Mouse (Mus musculus) forebrain, embryonic 11.5 days (tissue): Measurements from ENCODE around the gene Pafah1b3. TPM values are rescaled to one million over a fixed set of nuclear protein-coding genes. Genes with fewer than 3 reads are reported as not detected.

Experiments used
- ATAC-seq: fragments of 200-750 bp; cut with Nextera tagmentation; replicated peaks from 2 replicates; pipeline ENCODE4 v1.8.0; 2017; ENCODE audit warnings: moderate TSS enrichment; ENCODE audit not compliant: low FRiP score
- DNase-seq: peaks from one replicate; pipeline ENCODE4 v3.0.0-alpha.2; 2017; ENCODE audit warnings: low spot score
- H3K27ac ChIP-seq: fragments of 300-500 bp; sonication (generic); 2 replicates; pipeline ENCODE4 v1.5.1; 2014; ENCODE audit warnings: low read depth, low read length
- H3K27me3 ChIP-seq: fragments of 300-500 bp; sonication (generic); 2 replicates; pipeline ENCODE4 v1.6.1; 2014; ENCODE audit warnings: mild to moderate bottlenecking, low read length, mixed read lengths; ENCODE audit not compliant: control insufficient read depth, insufficient read depth
- H3K36me3 ChIP-seq: fragments of 300-500 bp; sonication (generic); 2 replicates; pipeline ENCODE4 v1.6.1; 2014; ENCODE audit warnings: mild to moderate bottlenecking, low read length, moderate library complexity, mixed read lengths; ENCODE audit not compliant: control insufficient read depth, insufficient read depth
- H3K4me1 ChIP-seq: fragments of 300-500 bp; sonication (generic); replicated peaks from 2 replicates; pipeline ENCODE4 v1.6.1; 2014; ENCODE audit warnings: low read length, mixed read lengths; ENCODE audit not compliant: control insufficient read depth, insufficient read depth
- H3K4me2 ChIP-seq: fragments of 300-500 bp; sonication (generic); 2 replicates; pipeline ENCODE4 v1.6.1; 2014; ENCODE audit warnings: low read depth, mild to moderate bottlenecking, low read length, moderate library complexity, mixed read lengths; ENCODE audit not compliant: severe bottlenecking
- H3K4me3 ChIP-seq: fragments of 300-500 bp; sonication (generic); 2 replicates; pipeline ENCODE4 v1.5.1; 2014; ENCODE audit warnings: low read depth, low read length
- H3K9ac ChIP-seq: fragments of 300-500 bp; sonication (generic); 2 replicates; pipeline ENCODE4 v1.6.1; 2014; ENCODE audit warnings: low read length
- H3K9me3 ChIP-seq: fragments of 300-500 bp; sonication (generic); 2 replicates; pipeline ENCODE4 v1.6.1; 2016; ENCODE audit warnings: low read length, mixed read lengths; ENCODE audit not compliant: control insufficient read depth
- WGBS: fragments of 180-500 bp; shearing (Covaris S2); extraction: QIAGEN DNeasy Blood & Tissue Kit; methylation state at CpG from one replicate; pipeline ENCODE4 v1.1.7; 2014; 5-methylcytosine and 5-hydroxymethylcytosine counted together
- polyA plus RNA-seq: library from polyadenylated mRNA; unstranded; fragments of >200 nt; fragmentation: Nextera tagmentation; extraction: Ambion mirVana; gene quantifications from 2 replicates; pipeline ENCODE4 v1.2.1, GENCODE M21; 2014

Pafah1b3 gene
- polyA plus RNA-seq, 1 experiment from 2014 or later = 298 TPM

DNA sequence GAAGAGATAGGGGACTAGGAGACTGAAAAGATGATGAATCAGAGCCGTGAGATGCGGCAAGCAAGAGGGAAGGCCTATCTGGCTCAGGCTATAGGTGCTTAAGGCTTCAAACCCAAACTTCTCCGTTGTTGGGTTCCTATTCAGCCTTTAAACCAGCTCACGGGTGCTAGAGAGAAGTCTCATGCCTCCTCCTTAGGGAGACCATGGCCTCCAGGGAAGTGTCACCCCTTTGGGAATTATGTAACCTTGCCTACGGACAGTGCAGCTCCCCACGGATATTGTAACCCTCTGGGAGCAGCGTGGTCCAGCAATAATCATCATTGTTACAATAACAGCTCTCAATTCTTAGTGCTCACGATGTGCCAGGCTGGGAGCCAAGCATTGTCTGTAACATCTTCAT lies 46.0 kb downstream of the Pafah1b3 start:
- Histone ChIP-seq H3K4me3 (peak overlapping the region; percentile 68), H3K9me3 (no peaks in the 10 kb centered on the region), H3K27me3 (no peaks in the 10 kb centered on the region), H3K36me3 (no peaks in the 10 kb centered on the region), H3K4me2 (peak overlapping the region; percentile 76), H3K27ac (peak overlapping the region; percentile 93; the same call in 1 of the 2 replicates), H3K4me1 (peaks cover 28% of the 10 kb centered on the region), H3K9ac (peak overlapping the region; percentile 91)
- ATAC-seq = no peak
- 21% methylated on average over 8 of the region's 8 CpGs for WGBS
- peak; percentile 48 for DNase-seq

DNA sequence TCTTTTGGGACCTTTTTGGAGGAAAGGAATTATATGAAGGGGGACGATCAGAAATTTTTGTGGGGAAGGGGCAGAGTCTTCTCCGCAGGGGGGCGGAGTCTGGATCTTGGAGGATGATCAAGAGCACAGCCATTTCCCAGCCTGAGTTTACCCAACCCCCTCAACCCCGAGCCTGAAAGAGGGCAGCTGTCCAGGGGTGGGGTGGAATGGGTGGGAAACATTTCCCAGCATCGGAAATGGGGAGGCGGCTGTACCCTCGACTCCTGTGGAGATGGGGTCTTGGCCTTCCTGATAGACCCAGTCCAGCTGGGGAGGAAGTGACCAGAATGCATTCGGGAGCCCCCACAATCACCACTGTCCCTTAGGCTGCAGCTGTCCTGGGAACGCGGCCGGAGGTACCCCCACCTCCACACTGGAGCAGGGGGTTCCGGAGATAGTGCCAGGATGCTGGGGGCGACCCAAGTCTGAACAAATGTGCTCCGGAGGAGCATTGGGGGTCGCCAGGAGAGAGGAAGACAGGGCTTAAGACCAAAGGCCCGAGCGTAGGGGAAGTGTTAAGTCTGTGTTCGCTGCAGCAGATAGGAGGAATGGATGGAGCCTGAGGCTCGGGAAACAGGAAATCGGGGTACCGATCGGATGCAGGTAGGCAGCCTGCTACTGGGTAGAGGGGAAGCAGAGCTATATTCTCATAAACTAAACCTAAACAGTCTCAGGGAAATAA lies 46.6 kb downstream of the Pafah1b3 start:
- Histone ChIP-seq H3K9me3 (no peaks in the 10 kb centered on the region), H3K4me2 (peak overlapping the region; percentile 76), H3K4me1 (peaks cover 34% of the 10 kb centered on the region), H3K27ac (peak overlapping the region; percentile 93), H3K9ac (peak overlapping the region; percentile 91), H3K36me3 (no peaks in the 10 kb centered on the region), H3K27me3 (no peaks in the 10 kb centered on the region), H3K4me3 (peak overlapping the region; percentile 68)
- 2% methylated on average over 22 of the region's 22 CpGs for WGBS
- peak; percentile 73 for DNase-seq
- peak; percentile 25 for ATAC-seq

DNA sequence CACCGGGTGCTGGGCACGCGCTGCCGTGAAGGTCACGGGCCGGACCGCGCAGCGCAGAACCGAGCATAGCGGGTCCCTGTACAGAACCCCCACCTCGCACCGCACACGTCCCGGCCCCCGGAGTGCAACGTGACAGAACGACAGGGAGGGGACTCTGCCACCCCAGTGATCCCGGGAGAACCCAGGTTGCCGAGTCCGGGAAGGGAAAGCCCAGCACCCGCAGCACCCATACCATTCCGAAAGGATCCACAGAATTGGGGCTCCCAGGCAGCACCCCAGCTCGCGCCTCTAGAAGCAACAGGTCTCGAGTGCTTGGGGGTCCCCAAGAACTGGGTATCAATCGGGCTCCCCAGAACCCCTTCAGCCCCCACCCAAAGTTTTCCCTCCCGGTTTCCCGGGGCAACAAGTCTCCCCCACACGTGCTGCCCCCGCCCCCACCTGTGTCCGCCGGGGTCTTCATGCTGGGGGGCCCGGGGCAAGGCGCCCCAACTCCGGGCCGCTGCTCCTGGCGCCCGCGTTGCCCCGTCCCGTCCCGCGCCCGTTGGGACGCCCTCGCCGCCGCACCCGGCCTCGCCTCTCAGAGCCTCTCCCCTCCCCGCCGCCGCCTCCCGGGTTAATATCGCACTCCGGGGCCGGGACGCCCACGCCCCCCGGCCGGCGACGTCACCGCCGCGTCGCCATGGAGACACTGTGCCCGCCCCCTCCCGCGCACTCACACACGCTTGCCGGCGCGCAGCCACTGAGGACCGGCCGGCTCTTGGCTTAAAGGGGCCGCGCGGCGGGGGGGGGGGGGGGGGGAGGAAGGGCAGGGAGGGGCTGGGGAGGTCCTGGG lies 47.4 kb downstream of the Pafah1b3 start, which contains the start of gene Erf:
Gene Erf, minus strand, starts transcription at position 621 of the 832 bp plus-strand sequence.
- H3K4me3 ChIP-seq = peak within 1 kb of the TSS; percentile 68
- peak within 1 kb of the TSS; percentile 76 for H3K4me2 ChIP-seq
- H3K27me3 ChIP-seq = no peaks in the 10 kb centered on the region
- H3K9ac ChIP-seq = peak within 1 kb of the TSS; percentile 91
- no peaks in the 10 kb centered on the region for H3K9me3 ChIP-seq
- peaks cover under 1% of the 10 kb centered on the region for H3K36me3 ChIP-seq
- WGBS = under 1% methylated on average over 70 of the region's 81 CpGs
- peak within 1 kb of the TSS; percentile 93 for H3K27ac ChIP-seq
- DNase-seq (peak; percentile 98), ATAC-seq (peak; percentile 80)
- peaks cover 34% of the 10 kb centered on the region for H3K4me1 ChIP-seq

DNA sequence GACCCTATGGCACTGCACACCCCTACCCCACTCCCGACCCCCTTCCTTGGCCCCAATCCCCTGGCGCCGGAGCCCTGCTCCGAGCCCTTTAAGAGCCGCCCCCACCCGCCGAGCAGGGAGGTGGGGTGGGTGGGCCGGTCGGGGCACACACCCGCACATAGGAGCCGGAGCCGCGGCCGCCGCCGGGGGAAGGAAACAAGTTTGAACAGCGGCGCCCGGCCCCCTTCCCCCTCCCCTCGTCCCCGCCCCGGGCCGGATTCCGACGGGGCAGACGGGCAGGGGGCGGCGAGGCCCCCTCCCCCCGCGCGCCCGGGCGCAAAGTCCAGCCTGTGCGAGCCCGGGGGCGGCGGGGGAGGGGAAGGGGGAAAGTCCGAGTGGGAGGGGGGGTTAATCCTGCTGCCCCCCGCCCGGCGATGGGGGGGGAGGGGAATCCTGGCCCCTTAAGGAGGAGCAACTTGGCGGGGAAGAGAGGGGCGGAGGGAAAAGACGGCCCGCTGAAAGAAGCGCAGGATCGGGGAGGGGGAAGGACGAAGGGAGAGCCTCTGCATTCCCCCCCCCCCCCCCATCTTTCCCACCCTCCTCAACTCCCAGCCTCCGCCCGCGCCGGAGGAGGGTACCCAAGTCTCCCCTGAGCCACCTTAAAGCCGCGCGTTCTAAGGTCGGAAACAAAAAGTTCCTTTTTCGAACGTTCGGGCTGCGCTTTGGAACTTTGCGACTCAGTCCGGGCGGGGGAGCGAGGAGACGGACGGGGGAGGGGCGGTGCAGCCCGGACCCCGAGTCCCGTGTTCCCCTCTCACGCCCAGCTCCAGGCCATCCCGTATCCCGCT lies 48.3 kb downstream of the Pafah1b3 start:
- Histone ChIP-seq H3K4me1 (peaks cover 34% of the 10 kb centered on the region), H3K36me3 (peaks cover 8% of the 10 kb centered on the region), H3K9ac (peak overlapping the region; percentile 91), H3K27me3 (no peaks in the 10 kb centered on the region), H3K27ac (peak overlapping the region; percentile 93), H3K9me3 (no peaks in the 10 kb centered on the region), H3K4me3 (peak overlapping the region; percentile 68), H3K4me2 (peak overlapping the region; percentile 76)
- ATAC-seq (peak; percentile 59), DNase-seq (peak; percentile 94)
- under 1% methylated on average over 45 of the region's 73 CpGs for WGBS

DNA sequence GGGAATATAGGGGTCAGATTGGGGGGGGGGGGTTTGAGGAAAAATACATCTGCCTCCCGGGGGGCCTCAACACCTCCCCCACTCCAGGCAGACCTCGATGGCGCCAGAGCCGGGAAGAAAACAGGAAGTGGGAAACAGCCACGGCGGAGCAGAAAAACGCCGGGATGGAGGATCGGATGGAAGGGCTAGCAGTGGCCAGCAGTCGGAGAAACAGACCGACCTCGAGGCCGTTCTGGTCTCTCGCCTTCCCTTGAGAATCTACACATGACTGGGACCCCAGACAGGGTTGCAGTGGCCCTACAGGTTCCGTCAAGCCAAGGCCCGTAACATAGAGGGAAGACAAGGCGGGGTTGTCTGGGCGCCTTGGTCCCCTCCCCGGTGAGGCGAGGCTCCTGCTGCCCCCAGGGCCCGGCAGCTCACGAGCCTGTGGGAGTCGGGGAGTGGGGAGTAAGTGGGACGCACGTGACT lies 48.9 kb downstream of the Pafah1b3 start:
- H3K9ac ChIP-seq = peak overlapping the region; percentile 91
- peak overlapping the region; percentile 68 for H3K4me3 ChIP-seq
- 1% methylated on average over 24 of the region's 25 CpGs for WGBS
- no peaks in the 10 kb centered on the region for H3K27me3 ChIP-seq
- H3K27ac ChIP-seq = peak overlapping the region; percentile 93
- peak overlapping the region; percentile 76 for H3K4me2 ChIP-seq
- H3K36me3 ChIP-seq = peaks cover 10% of the 10 kb centered on the region
- ATAC-seq = no peak
- H3K9me3 ChIP-seq = no peaks in the 10 kb centered on the region
- H3K4me1 ChIP-seq = peaks cover 34% of the 10 kb centered on the region
- DNase-seq = no peak

DNA sequence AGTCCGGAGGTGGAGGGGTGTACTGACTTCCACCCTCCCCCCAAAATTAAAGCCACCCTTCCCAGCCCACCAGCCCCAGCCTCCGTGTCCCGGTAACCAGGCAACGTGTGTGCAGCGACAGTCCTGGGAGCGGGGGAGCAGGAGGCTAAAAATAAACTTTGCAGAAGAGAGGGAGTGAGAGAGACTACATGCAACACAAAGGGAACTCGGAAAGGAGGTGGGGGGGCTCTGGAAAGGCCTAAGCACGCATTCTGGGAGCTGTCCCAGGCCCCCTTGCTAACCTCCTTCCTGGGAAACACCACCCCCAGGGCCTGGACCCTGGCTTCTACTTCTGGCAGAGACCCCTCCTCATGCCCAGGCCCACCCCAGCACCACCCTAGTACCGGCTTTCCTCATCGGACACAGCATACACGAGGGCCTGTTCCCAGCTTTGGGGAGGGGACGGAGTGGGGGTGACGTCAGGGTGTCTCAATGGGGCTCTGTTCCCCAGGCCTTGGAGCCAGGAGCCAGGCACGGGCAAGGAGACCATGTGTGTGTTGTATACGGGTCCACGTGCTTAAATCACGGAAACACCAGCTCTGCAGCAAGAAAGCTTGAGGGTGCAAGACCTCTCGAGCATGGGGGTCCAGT lies 49.7 kb downstream of the Pafah1b3 start:
- H3K4me3 ChIP-seq = peak overlapping the region; percentile 68
- ATAC-seq = peak; percentile 34
- H3K9me3 ChIP-seq = no peaks in the 10 kb centered on the region
- under 1% methylated on average over 18 of the region's 18 CpGs for WGBS
- no peaks in the 10 kb centered on the region for H3K27me3 ChIP-seq
- H3K4me1 ChIP-seq = peaks cover 34% of the 10 kb centered on the region
- peak overlapping the region; percentile 91 for H3K9ac ChIP-seq
- peak overlapping the region; percentile 93 for H3K27ac ChIP-seq
- peaks cover 10% of the 10 kb centered on the region for H3K36me3 ChIP-seq
- peak overlapping the region; percentile 76 for H3K4me2 ChIP-seq
- DNase-seq = peak; percentile 78

DNA sequence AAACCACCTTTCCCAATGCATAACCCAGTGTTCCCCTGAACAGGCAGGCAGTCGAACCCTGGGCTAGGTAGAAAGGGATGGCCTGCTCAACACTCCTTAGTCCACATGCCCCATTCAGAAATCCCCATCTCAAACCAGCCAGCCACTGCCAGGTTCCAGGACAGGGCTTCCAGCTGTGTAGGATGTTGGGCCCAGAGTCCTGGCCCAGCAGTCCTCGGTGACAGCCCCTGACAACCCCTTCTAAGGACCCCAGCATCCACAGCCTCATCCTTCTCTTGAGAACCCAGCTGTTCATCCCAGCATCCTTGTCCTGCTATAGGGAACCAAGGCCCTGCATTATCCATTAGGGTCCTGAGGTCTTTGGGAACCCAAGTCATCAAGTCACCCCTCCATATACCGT lies 50.3 kb downstream of the Pafah1b3 start:
- Histone ChIP-seq H3K4me1 (peaks cover 34% of the 10 kb centered on the region), H3K4me2 (peak overlapping the region; percentile 76), H3K36me3 (peaks cover 12% of the 10 kb centered on the region), H3K4me3 (peak overlapping the region; percentile 68), H3K27ac (peak overlapping the region; percentile 93; the same call in 1 of the 2 replicates), H3K9me3 (no peaks in the 10 kb centered on the region), H3K9ac (peak overlapping the region; percentile 91), H3K27me3 (no peaks in the 10 kb centered on the region)
- DNase-seq (peak; percentile 55), ATAC-seq (no peak)
- 25% methylated on average over 3 of the region's 3 CpGs for WGBS
